Mouse (Mus musculus) forebrain, embryonic 15.5 days (tissue): Measurements from ENCODE around the gene Fsip1. TPM values are rescaled to one million over a fixed set of nuclear protein-coding genes. Genes with fewer than 3 reads are reported as not detected.

ENCODE experiments used
- ATAC-seq: fragments of 200-750 bp; cut with Nextera tagmentation; replicated peaks from 2 replicates; pipeline ENCODE4 v1.8.0; 2017; ENCODE audit warnings: mild to moderate bottlenecking, moderate TSS enrichment, moderate library complexity
- H3K27ac ChIP-seq: fragments of 300-500 bp; sonication (generic); replicated peaks from 2 replicates; pipeline ENCODE4 v1.5.1; 2015; ENCODE audit warnings: mild to moderate bottlenecking, inconsistent platforms
- H3K27me3 ChIP-seq: fragments of 300-500 bp; sonication (generic); 2 replicates; pipeline ENCODE4 v1.6.1; 2015; ENCODE audit warnings: inconsistent platforms
- H3K36me3 ChIP-seq: fragments of 300-500 bp; sonication (generic); 2 replicates; pipeline ENCODE4 v1.6.1; 2015; ENCODE audit warnings: mild to moderate bottlenecking, inconsistent platforms
- H3K4me1 ChIP-seq: fragments of 300-500 bp; sonication (generic); 2 replicates; pipeline ENCODE4 v1.6.1; 2015; ENCODE audit warnings: inconsistent platforms
- H3K4me2 ChIP-seq: fragments of 300-500 bp; sonication (generic); replicated peaks from 2 replicates; pipeline ENCODE4 v1.6.1; 2015; ENCODE audit warnings: mild to moderate bottlenecking, inconsistent platforms
- H3K4me3 ChIP-seq: fragments of 300-500 bp; sonication (generic); 2 replicates; pipeline ENCODE4 v1.5.1; 2015; ENCODE audit warnings: mild to moderate bottlenecking, inconsistent platforms
- H3K9ac ChIP-seq: fragments of 300-500 bp; sonication (generic); replicated peaks from 2 replicates; pipeline ENCODE4 v1.6.1; 2015; ENCODE audit warnings: mild to moderate bottlenecking, inconsistent platforms
- H3K9me3 ChIP-seq: fragments of 300-500 bp; sonication (generic); 2 replicates; pipeline ENCODE4 v1.6.1; 2016; ENCODE audit warnings: inconsistent platforms
- WGBS: fragments of 180-500 bp; shearing (Covaris S2); methylation state at CpG from one replicate; pipeline ENCODE4 v1.1.7; 2015; ENCODE audit warnings: mixed read lengths; 5-methylcytosine and 5-hydroxymethylcytosine counted together
- polyA plus RNA-seq: library from polyadenylated mRNA; unstranded; fragments of >200 nt; fragmentation: Nextera tagmentation; extraction: Ambion mirVana; gene quantifications from 2 replicates; pipeline ENCODE4 v1.2.1, GENCODE M21; 2015

The Fsip1 gene
- polyA plus RNA-seq, 1 experiment from 2014 or later = 3.3 TPM

- no peak overlapping the region for H3K4me3 ChIP-seq
- H3K9me3 ChIP-seq = no peaks in the 10 kb centered on the region
- H3K4me2 ChIP-seq = no peak overlapping the region
- 88% methylated on average over 7 of the region's 7 CpGs for WGBS
- no peaks in the 10 kb centered on the region for H3K36me3 ChIP-seq
- H3K27ac ChIP-seq = no peak overlapping the region
- no peak overlapping the region for H3K9ac ChIP-seq
- peaks cover 14% of the 10 kb centered on the region; the same call in 1 of the 2 replicates for H3K4me1 ChIP-seq
- no peak for ATAC-seq
- H3K27me3 ChIP-seq = no peaks in the 10 kb centered on the region
Observed at GRCm38 (mm10) chr2:118118515-118118914, 138.3 kb downstream of the Fsip1 start.

- Histone ChIP-seq H3K9me3 (no peaks in the 10 kb centered on the region), H3K9ac (no peak overlapping the region), H3K27me3 (no peaks in the 10 kb centered on the region), H3K36me3 (no peaks in the 10 kb centered on the region), H3K4me3 (no peak overlapping the region), H3K4me2 (no peak overlapping the region), H3K4me1 (peaks cover 14% of the 10 kb centered on the region; the same call in 1 of the 2 replicates), H3K27ac (no peak overlapping the region)
- WGBS = 85% methylated on average over 6 of the region's 6 CpGs
- no peak for ATAC-seq
Observed at GRCm38 (mm10) chr2:118118045-118118444, 138.7 kb downstream of the Fsip1 start.

GRCm38 (mm10) chr2:118117401-118117800, 139.4 kb downstream of the Fsip1 start:
- no peaks in the 10 kb centered on the region for H3K36me3 ChIP-seq

GRCm38 (mm10) chr2:118116754-118117290, 139.9 kb downstream of the Fsip1 start:
- Histone ChIP-seq H3K4me1 (peaks cover 20% of the 10 kb centered on the region), H3K27ac (no peak overlapping the region), H3K4me2 (no peak overlapping the region), H3K27me3 (no peaks in the 10 kb centered on the region), H3K9ac (no peak overlapping the region), H3K9me3 (no peaks in the 10 kb centered on the region), H3K36me3 (no peaks in the 10 kb centered on the region), H3K4me3 (no peak overlapping the region)
- 71% methylated on average over 3 of the region's 3 CpGs for WGBS
- ATAC-seq = no peak

More at GRCm38 (mm10) chr2:118117401-118117800, 139.4 kb downstream of the Fsip1 start:
- Histone ChIP-seq H3K27me3 (no peaks in the 10 kb centered on the region), H3K4me1 (peaks cover 15% of the 10 kb centered on the region), H3K9ac (no peak overlapping the region), H3K27ac (no peak overlapping the region), H3K4me2 (no peak overlapping the region), H3K9me3 (no peaks in the 10 kb centered on the region), H3K4me3 (no peak overlapping the region)
- WGBS = 74% methylated on average over 11 of the region's 11 CpGs
- no peak for ATAC-seq

- Histone ChIP-seq H3K36me3 (no peaks in the 10 kb centered on the region), H3K4me2 (no peak overlapping the region), H3K9me3 (no peaks in the 10 kb centered on the region), H3K27me3 (no peaks in the 10 kb centered on the region), H3K27ac (no peak overlapping the region), H3K4me1 (peaks cover 26% of the 10 kb centered on the region), H3K9ac (no peak overlapping the region), H3K4me3 (no peak overlapping the region)
- WGBS = 59% methylated on average over 2 of the region's 2 CpGs
- no peak for ATAC-seq
Observed at GRCm38 (mm10) chr2:118116180-118116579, 140.6 kb downstream of the Fsip1 start.

DNA sequence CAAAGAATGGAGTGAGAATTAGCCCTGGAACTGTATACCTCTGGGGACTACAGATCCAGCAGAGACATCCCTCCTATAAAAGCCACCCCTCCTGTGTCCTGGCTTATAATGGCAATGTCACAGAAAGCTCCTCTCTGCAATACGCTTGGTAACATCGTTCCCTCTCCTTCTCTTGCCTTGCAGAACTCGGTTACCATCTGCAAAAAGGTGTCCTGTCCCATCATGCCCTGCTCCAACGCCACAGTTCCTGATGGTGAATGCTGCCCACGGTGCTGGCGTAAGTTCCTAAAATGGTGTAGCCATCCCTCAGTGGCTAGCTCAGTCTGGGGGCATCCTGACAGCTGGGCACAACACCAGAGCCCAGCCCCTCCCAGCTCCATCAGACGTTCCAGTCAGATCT, 141.1 kb downstream of the Fsip1 start:
- Histone ChIP-seq H3K4me1 (peaks cover 31% of the 10 kb centered on the region), H3K27me3 (no peaks in the 10 kb centered on the region), H3K9ac (no peak overlapping the region), H3K4me2 (no peak overlapping the region), H3K4me3 (no peak overlapping the region), H3K36me3 (no peaks in the 10 kb centered on the region), H3K9me3 (no peaks in the 10 kb centered on the region), H3K27ac (no peak overlapping the region)
- no peak for ATAC-seq
- WGBS = 84% methylated on average over 7 of the region's 7 CpGs

GRCm38 (mm10) chr2:118114671-118115070, 142.1 kb downstream of the Fsip1 start:
- Histone ChIP-seq H3K9me3 (no peaks in the 10 kb centered on the region), H3K4me3 (peak overlapping the region; percentile 1; the same call in 1 of the 2 replicates), H3K36me3 (no peaks in the 10 kb centered on the region), H3K9ac (no peak overlapping the region), H3K27ac (no peak overlapping the region), H3K27me3 (no peaks in the 10 kb centered on the region), H3K4me1 (peaks cover 35% of the 10 kb centered on the region), H3K4me2 (peak overlapping the region; percentile 10)
- 71% methylated on average over 10 of the region's 10 CpGs for WGBS
- no peak for ATAC-seq

GRCm38 (mm10) chr2:118113808-118114524, 142.8 kb downstream of the Fsip1 start:
- H3K9ac ChIP-seq = no peak overlapping the region
- H3K27me3 ChIP-seq = no peaks in the 10 kb centered on the region
- H3K4me3 ChIP-seq = peak overlapping the region; percentile 52; the same call in 1 of the 2 replicates
- WGBS = 37% methylated on average over 8 of the region's 8 CpGs
- no peaks in the 10 kb centered on the region for H3K36me3 ChIP-seq
- peaks cover 35% of the 10 kb centered on the region for H3K4me1 ChIP-seq
- no peak overlapping the region for H3K27ac ChIP-seq
- ATAC-seq = no peak
- peak overlapping the region; percentile 97 for H3K4me2 ChIP-seq
- H3K9me3 ChIP-seq = no peaks in the 10 kb centered on the region

GRCm38 (mm10) chr2:118112846-118113479, 143.8 kb downstream of the Fsip1 start:
- WGBS = 47% methylated on average over 21 of the region's 21 CpGs

GRCm38 (mm10) chr2:118112438-118112837, 144.3 kb downstream of the Fsip1 start:
- H3K36me3 ChIP-seq = no peaks in the 10 kb centered on the region
- H3K4me2 ChIP-seq = peak overlapping the region; percentile 97
- H3K4me3 ChIP-seq = peak overlapping the region; percentile 52
- no peak overlapping the region for H3K9ac ChIP-seq
- H3K27ac ChIP-seq = no peak overlapping the region
- 30% methylated on average over 5 of the region's 5 CpGs for WGBS
- no peaks in the 10 kb centered on the region for H3K27me3 ChIP-seq
- H3K9me3 ChIP-seq = no peaks in the 10 kb centered on the region
- ATAC-seq = no peak
- H3K4me1 ChIP-seq = peaks cover 35% of the 10 kb centered on the region

More at GRCm38 (mm10) chr2:118112846-118113479, 143.8 kb downstream of the Fsip1 start:
- Histone ChIP-seq H3K36me3 (no peaks in the 10 kb centered on the region), H3K27ac (no peak overlapping the region), H3K27me3 (no peaks in the 10 kb centered on the region), H3K4me2 (peak overlapping the region; percentile 97), H3K9me3 (no peaks in the 10 kb centered on the region), H3K9ac (no peak overlapping the region), H3K4me1 (peaks cover 35% of the 10 kb centered on the region), H3K4me3 (peak overlapping the region; percentile 52)
- no peak for ATAC-seq

GRCm38 (mm10) chr2:118111488-118112131, 145.2 kb downstream of the Fsip1 start, which contains the start of gene Thbs1:
Gene Thbs1 (plus strand): TSS chr2:118111876.
- peaks cover 35% of the 10 kb centered on the region for H3K4me1 ChIP-seq
- H3K9ac ChIP-seq = peak within 1 kb of the TSS; percentile 54
- ATAC-seq = peak; percentile 73
- WGBS = 2% methylated on average over 33 of the region's 36 CpGs
- peak within 1 kb of the TSS; percentile 97 for H3K4me2 ChIP-seq
- peak within 1 kb of the TSS; percentile 52 for H3K4me3 ChIP-seq
- 0 out of 2 replicates have a peak within 1 kb of the TSS, but pooled peaks have one; percentile 24 for H3K27ac ChIP-seq
- no peaks in the 10 kb centered on the region for H3K36me3 ChIP-seq
- no peaks in the 10 kb centered on the region for H3K9me3 ChIP-seq
- H3K27me3 ChIP-seq = no peaks in the 10 kb centered on the region

- Histone ChIP-seq H3K4me3 (peak overlapping the region; percentile 52), H3K27me3 (no peaks in the 10 kb centered on the region), H3K36me3 (no peaks in the 10 kb centered on the region), H3K4me1 (peaks cover 34% of the 10 kb centered on the region), H3K9ac (peak overlapping the region; percentile 54), H3K27ac (0 out of 2 replicates have a peak overlapping the region, but pooled peaks have one; percentile 24), H3K4me2 (peak overlapping the region; percentile 97), H3K9me3 (no peaks in the 10 kb centered on the region)
- ATAC-seq = peak; percentile 85
- under 1% methylated on average over 16 of the region's 16 CpGs for WGBS
Observed at GRCm38 (mm10) chr2:118111116-118111487, 145.7 kb downstream of the Fsip1 start.
